Mouse (Mus musculus): ENCODE results near the gene Lman2l. TPM values are rescaled to one million over a fixed set of nuclear protein-coding genes. Genes with fewer than 3 reads are reported as not detected.
A peak's percentile ranks its signal among the peaks of the same experiment; 100 is the strongest.

Gene Lman2l
- total RNA-seq, 2 experiments from 2014 or later: 21.9 to 25.7 TPM

- no peak for DNase-seq
Observed at GRCm38 (mm10) chr1:36458169-36458568, 13.1 kb upstream of the Lman2l start.

- DNase-seq: no peak
Observed at GRCm38 (mm10) chr1:36457388-36458014, 12.4 kb upstream of the Lman2l start.

- DNase-seq: no peak
Observed at GRCm38 (mm10) chr1:36454055-36454815, 9.2 kb upstream of the Lman2l start.

- no peak for DNase-seq
Observed at GRCm38 (mm10) chr1:36446841-36447240, 1.8 kb upstream of the Lman2l start.

- no peak for DNase-seq
Observed at GRCm38 (mm10) chr1:36446106-36446824, 1.2 kb upstream of the Lman2l start.

DNA sequence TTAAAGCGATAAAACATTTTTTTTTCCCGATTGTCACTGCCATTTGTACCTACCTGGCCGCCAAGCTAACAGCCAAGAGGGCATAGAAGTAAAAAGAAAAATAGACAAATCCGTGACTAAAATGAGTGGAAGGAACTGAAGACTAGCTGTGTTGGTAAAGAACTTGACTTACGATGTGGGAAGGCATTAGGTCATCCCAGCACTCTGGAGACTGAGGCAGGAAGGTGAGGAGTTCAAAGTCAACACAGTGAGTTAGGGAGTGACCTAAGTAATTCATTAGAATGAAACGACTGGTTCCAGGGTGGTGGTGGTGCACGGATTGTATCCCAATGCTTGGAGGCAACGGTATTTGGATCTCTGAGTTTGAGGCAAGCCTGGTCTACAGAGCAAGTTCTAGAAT is 437 bp upstream of the Lman2l start:
- no peak for DNase-seq

DNA sequence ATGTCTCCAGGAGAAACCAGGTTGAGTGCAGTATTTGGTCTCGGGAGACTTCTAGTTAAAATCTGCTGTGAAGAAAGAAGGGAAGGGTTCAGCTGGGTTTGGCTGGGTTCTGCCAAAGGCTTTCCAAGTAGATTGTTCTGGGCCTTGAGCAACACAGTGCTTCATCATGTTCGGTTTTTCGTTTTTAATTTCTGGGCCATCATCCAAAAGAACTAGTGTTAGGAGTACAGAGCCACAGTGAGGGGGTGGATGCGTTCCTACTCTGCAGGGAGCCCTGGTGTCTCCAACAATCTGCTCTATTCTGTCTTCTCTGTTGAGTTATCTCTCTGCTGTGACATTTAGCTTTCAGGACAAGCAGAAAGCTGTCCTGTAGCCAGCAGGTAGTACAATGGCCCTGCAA is 4.0 kb downstream of the Lman2l start:
- peak; percentile 57 for DNase-seq

DNA sequence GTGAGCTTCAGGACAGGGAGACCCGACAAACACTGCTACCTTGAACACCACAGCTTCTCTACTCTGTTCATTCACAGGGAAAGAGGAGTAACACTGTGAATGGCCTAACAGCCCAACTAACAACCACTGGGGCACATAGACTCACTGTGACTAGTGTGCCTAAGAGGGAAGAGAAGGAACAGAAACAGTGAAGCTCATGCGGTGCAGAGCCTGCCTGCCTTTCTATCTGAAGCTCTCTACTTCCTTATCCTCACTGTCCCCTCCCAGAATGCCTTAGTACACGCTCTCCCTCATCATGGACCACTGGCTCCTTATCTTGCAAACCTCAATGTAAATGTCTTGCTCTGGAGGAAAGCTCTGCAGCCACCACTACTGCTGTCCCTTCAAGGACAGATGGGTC is 7.8 kb downstream of the Lman2l start:
- no peak for DNase-seq

DNA sequence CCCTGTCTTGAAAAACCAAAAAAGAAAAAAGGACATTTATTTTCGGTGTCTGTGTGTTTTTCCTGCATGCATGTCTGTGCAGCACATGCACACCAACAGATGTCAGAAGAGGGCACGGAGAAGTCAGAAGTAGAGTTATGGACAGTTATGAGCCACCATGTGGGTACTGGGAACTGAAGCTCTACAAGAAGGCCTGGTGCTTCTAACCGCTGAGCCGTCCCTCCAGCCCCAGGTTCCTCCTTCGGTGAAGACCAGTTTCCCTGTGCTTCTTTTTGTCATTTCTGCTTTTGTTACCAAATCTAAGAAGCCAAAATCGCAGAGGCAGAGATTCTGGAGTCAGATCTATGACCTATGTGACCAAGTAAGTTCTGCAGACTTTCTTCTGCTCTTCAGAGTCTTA is 8.6 kb downstream of the Lman2l start:
- DNase-seq: no peak

- no peak for DNase-seq
Observed at GRCm38 (mm10) chr1:36435071-36435470, 10.0 kb downstream of the Lman2l start.

DNA sequence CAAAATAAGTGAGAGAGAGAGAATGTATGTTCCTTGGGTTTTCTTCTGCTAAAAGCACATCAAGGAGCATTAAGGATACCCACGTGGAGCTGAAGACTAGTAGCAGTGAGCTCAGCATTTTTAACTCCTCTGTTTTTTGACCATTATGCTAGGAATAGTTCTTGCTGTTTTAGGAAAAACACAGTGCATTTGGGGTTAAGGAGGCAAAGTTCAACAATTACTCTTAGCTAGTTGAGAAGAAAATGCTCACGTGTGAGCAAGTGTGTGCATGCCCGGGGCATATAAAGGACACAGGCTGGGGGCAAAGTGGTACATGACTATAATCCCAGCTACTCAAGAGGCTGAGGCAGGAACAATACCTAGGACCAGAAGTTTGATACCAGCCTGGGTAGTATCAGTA is 11.5 kb downstream of the Lman2l start:
- no peak for DNase-seq

GRCm38 (mm10) chr1:36432999-36433398 is 12.1 kb downstream of the Lman2l start:
- no peak for DNase-seq

DNA sequence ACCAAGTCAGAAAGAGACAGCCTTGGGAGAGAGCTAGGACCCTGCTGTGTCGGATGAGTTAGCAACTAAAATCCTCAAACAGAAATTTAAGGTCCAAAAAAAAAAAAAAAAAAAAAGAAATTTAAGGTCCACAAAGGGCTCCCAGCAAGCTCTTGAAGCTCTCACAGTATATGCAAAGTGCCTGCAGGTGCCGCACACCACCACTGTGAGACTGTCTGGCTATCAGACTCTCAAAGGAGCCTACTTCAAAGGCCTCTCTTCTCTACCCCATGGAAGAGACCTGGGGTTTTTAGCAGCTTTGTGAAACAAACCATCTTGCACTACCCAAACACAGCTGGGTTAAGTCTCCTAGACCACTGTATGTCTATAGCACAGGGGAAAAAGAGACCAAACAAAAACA is 15.6 kb downstream of the Lman2l start:
- no peak for DNase-seq

GRCm38 (mm10) chr1:36404531-36404930 is 40.5 kb downstream of the Lman2l start:
- peak; percentile 39 for DNase-seq

DNA sequence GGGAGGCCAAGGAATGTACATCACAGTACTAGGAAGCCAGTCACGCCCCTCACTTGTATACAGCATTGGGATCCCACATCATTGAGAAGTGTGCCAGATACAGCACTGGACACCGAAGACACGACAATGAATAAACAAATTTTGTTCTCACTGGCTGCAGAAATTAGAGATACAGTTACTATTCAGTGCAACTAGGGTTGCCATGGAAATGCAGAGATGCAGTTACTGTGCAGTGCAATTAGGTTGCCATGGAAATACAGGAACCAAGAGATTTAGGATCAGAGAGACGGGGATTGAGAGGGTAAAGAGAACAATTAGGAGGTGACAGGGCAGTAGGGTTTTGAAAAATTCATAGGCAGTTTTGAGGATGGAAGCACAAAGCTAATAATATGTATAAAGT is 43.6 kb downstream of the Lman2l start:
- no peak for DNase-seq

GRCm38 (mm10) chr1:36397041-36397440 is 48.0 kb downstream of the Lman2l start:
- no peak for DNase-seq

GRCm38 (mm10) chr1:36379582-36379981 is 65.5 kb downstream of the Lman2l start:
- no peak for DNase-seq

GRCm38 (mm10) chr1:36378880-36379279 is 66.2 kb downstream of the Lman2l start:
- DNase-seq: no peak

DNA sequence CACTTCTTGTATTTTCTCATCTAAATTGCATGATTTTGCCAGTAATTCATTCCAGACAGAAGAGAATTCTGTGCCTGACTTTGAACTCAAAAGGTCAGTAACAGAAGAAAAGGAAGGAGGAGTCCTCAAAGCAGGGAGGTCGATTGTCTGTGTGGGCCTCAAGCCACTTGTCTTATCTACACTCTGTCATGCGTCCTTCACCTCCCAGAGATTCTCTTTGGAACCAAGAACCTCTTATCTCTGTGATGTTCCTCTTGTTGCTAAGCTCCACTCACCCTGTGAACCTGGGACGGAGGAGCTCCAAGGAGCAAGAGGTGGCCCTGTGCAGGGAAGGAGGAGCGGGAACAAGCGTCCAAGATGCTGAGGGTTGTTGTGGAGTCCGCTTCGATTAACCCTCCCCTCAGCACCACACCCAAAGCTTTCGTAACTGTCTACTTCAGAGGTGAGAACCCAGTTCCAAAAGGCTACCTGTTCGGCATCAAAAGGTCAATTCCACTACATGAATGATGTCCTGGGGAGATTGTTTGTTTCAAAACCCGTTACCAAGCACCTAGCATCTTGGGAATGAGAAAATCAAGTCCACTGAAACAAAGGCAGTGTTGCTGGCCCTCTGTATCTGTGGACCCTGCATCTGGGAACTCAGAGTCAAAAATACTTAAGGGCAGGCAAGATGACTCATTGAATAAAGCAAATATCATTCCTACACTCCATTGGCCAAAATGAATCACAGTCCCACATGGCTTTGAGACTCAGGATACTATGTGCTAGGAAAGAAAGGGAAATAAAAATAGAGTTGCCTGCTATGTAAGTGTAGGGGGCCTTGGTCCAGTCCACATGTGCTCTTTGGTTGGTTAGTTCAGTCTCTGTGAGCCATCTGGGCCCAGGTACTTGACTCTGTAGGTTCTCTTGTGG is 72.9 kb downstream of the Lman2l start, which contains the start of gene Fer1l5:
TSS of gene Fer1l5 (plus strand) at position 358 of the 912 bp plus-strand sequence.
- no peak for DNase-seq

GRCm38 (mm10) chr1:36370918-36371317 is 74.2 kb downstream of the Lman2l start:
- DNase-seq: peak; percentile 71
